8 mouse cellular contexts compared by ENCODE assay signal in the genomic region with DNA sequence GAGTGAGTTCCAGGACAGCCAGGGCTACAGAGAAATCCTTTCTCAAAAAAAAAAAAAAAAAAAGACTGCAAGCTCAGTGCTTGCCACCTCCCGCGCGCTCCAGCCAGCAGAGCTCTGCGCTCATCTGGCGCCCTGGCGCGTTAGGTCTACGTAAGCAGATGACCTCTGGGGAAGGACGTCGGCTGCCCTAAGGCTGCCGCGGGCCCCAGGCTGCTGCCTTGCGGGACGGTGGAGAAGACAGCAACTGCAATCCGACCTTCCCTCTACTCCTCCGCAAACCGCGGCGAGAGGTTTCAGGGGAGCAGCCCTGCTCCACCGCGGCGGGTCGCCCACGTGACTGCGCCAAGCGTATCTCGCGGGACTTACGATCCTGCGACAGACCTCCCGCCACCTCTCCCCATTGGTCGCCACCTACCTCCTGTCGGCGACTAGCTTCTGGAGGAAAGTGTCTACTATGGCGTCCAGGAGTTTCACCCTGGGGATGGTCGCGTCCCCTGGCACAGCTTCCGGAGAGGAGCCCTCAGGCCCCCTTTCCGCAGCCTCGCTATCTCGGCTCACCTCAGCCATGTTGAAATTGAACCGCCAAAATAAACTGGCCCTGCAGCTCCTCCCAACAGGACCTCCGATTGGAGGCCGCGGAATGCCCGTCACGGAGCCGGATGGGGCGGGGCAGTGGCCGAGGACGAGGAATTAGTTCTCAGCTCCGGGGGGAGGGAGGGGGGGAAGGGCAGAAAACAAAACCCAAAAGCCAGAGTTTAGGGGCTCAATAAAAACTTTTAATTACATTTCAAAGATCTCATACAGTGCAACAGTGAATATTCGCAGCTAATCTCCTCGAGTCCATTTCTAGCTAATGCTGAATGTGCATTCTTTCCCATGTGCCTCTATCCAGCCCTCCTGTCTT. TPM values are rescaled to one million over a fixed set of nuclear protein-coding genes. Genes with fewer than 3 reads are reported as not detected.
DNase-seq lines count a peak whose midpoint lies in the region; ATAC-seq lines count a peak whose summit lies in the region.

Gene Pmf1 (minus strand): TSS at position 591 of the 904 bp plus-strand sequence.

- H3K4me1 ChIP-seq in forebrain, embryonic 14.5 days (ENCODE audit: control insufficient read depth, insufficient read depth, low read length): peaks cover 4% of the 10 kb centered on the region; the same call in 1 of the 2 replicates
- peaks cover 27% of the 10 kb centered on the region for H3K4me1 ChIP-seq in neural tube, embryonic 15.5 days

- H3K4me3 ChIP-seq in forebrain, embryonic 14.5 days (ENCODE audit: low read depth, low read length): peak within 1 kb of the TSS; percentile 56
- peak within 1 kb of the TSS; percentile 59 for H3K4me3 ChIP-seq in neural tube, embryonic 15.5 days (replicated peaks)

- ATAC-seq in forebrain, embryonic 14.5 days: peak; percentile 94
- peak; percentile 90 for ATAC-seq in neural tube, embryonic 15.5 days (ENCODE audit: low FRiP score)

- peak within 1 kb of the TSS; percentile 66 for H3K4me2 ChIP-seq in forebrain, embryonic 14.5 days (ENCODE audit: low read length)
- peak within 1 kb of the TSS; percentile 84 for H3K4me2 ChIP-seq in neural tube, embryonic 15.5 days

- WGBS in forebrain, embryonic 14.5 days: under 1% methylated on average over 54 of the region's 54 CpGs
- under 1% methylated on average over 54 of the region's 54 CpGs for WGBS in neural tube, embryonic 15.5 days

- H3K27ac ChIP-seq in forebrain, embryonic 14.5 days (ENCODE audit: low read depth, low read length): peak within 1 kb of the TSS; percentile 84
- H3K27ac ChIP-seq in neural tube, embryonic 15.5 days (replicated peaks): peak within 1 kb of the TSS; percentile 87

- peak; percentile 93 for DNase-seq in ES-CJ7 (ENCODE audit: low read depth, low spot score)
- peak; percentile 81 for DNase-seq in cerebellum, adult 11 months
- DNase-seq in forebrain, embryonic 14.5 days (ENCODE audit: low spot score): peak; percentile 94
- DNase-seq in heart, postnatal 14 days: peak; percentile 93 to 94
- DNase-seq in layer of hippocampus, adult 11-12 months (ENCODE audit: low spot score): peak; percentile 90
- peak; percentile 95 for DNase-seq in lung, adult 18-20 months
- peak; percentile 94 for DNase-seq in testis, postnatal 14 days (ENCODE audit: low spot score)

- intact Hi-C loops in heart, postnatal 14 days (cut with DNase I): no loop called here

- no peaks in the 10 kb centered on the region for H3K27me3 ChIP-seq in forebrain, embryonic 14.5 days (replicated peaks; ENCODE audit: control insufficient read depth, insufficient read depth, low read length)
- no peaks in the 10 kb centered on the region for H3K27me3 ChIP-seq in neural tube, embryonic 15.5 days (replicated peaks)

- H3K9ac ChIP-seq in forebrain, embryonic 14.5 days (ENCODE audit: low read length): peak within 1 kb of the TSS; percentile 76
- H3K9ac ChIP-seq in neural tube, embryonic 15.5 days (replicated peaks): peak within 1 kb of the TSS; percentile 74

- no peaks in the 10 kb centered on the region for H3K9me3 ChIP-seq in forebrain, embryonic 14.5 days (replicated peaks; ENCODE audit: control insufficient read depth, low read length)
- no peaks in the 10 kb centered on the region for H3K9me3 ChIP-seq in neural tube, embryonic 15.5 days (replicated peaks)

- peaks cover 33% of the 10 kb centered on the region for H3K36me3 ChIP-seq in forebrain, embryonic 14.5 days (ENCODE audit: control insufficient read depth, insufficient read depth, low read length)
- H3K36me3 ChIP-seq in neural tube, embryonic 15.5 days: peaks cover 30% of the 10 kb centered on the region

RNA-seq across cellular contexts. Expression of gene Pmf1, which starts in this region (rescaled TPM):
- 63.2 and 70.6 TPM in 2 replicates for polyA plus RNA-seq in forebrain, embryonic 14.5 days (2014; fragmentation: Nextera tagmentation; extraction: Ambion mirVana)
- total RNA-seq in heart, postnatal 14 days (2021): 10 to 100 TPM; 23.9 to 25.0 TPM
- polyA plus RNA-seq in neural tube, embryonic 15.5 days (2015; fragmentation: Nextera tagmentation; extraction: Ambion mirVana): 25.8 and 52.7 TPM in 2 replicates

Comparison
In these comparisons a context has a peak if more than half of its experiments do, and no peak if none do; other contexts are left out.
1. Peak in every context shown above with its lines: DNase-seq, ATAC-seq, H3K4me3 ChIP-seq and H3K27ac ChIP-seq.